Mouse (Mus musculus) neural tube, embryonic 13.5 days (tissue): ENCODE data around the gene Fam19a4. TPM values are rescaled to one million over a fixed set of nuclear protein-coding genes. Genes with fewer than 3 reads are reported as not detected.

Experiments
- ATAC-seq: fragments of 200-750 bp; cut with Nextera tagmentation; 2 replicates; pipeline ENCODE4 v1.8.0; 2017; ENCODE audit warnings: low read depth, mild to moderate bottlenecking, moderate TSS enrichment, moderate library complexity
- H3K27ac ChIP-seq: fragments of 300-500 bp; sonication (generic); replicated peaks from 2 replicates; pipeline ENCODE4 v1.5.1; 2015; ENCODE audit warnings: moderate library complexity, mild to moderate bottlenecking, inconsistent platforms
- H3K27me3 ChIP-seq: fragments of 300-500 bp; sonication (generic); 2 replicates; pipeline ENCODE4 v1.6.1; 2015; ENCODE audit warnings: mild to moderate bottlenecking, inconsistent platforms
- H3K36me3 ChIP-seq: fragments of 300-500 bp; sonication (generic); 2 replicates; pipeline ENCODE4 v1.6.1; 2015; ENCODE audit warnings: mild to moderate bottlenecking, inconsistent platforms
- H3K4me1 ChIP-seq: fragments of 300-500 bp; sonication (generic); replicated peaks from 2 replicates; pipeline ENCODE4 v1.6.1; 2015; ENCODE audit warnings: inconsistent platforms
- H3K4me2 ChIP-seq: fragments of 300-500 bp; sonication (generic); 2 replicates; pipeline ENCODE4 v1.6.1; 2015; ENCODE audit warnings: inconsistent platforms, mild to moderate bottlenecking, moderate library complexity
- H3K4me3 ChIP-seq: fragments of 300-500 bp; sonication (generic); 2 replicates; pipeline ENCODE4 v1.5.1; 2015; ENCODE audit warnings: mild to moderate bottlenecking, inconsistent platforms
- H3K9ac ChIP-seq: fragments of 300-500 bp; sonication (generic); 2 replicates; pipeline ENCODE4 v1.6.1; 2015; ENCODE audit warnings: moderate library complexity, mild to moderate bottlenecking, inconsistent platforms
- H3K9me3 ChIP-seq: fragments of 300-500 bp; sonication (generic); 2 replicates; pipeline ENCODE4 v1.6.1; 2016; ENCODE audit warnings: inconsistent platforms
- WGBS: fragments of 180-500 bp; shearing (Covaris S2); methylation state at CpG from one replicate; pipeline ENCODE4 v1.1.7; 2015; 5-methylcytosine and 5-hydroxymethylcytosine counted together
- polyA plus RNA-seq: library from polyadenylated mRNA; unstranded; fragments of >200 nt; fragmentation: Nextera tagmentation; extraction: Ambion mirVana; gene quantifications from 2 replicates; pipeline ENCODE4 v1.2.1, GENCODE M21; 2015

The Fam19a4 gene
- polyA plus RNA-seq, 1 experiment from 2014 or later = 6.6 TPM

DNA sequence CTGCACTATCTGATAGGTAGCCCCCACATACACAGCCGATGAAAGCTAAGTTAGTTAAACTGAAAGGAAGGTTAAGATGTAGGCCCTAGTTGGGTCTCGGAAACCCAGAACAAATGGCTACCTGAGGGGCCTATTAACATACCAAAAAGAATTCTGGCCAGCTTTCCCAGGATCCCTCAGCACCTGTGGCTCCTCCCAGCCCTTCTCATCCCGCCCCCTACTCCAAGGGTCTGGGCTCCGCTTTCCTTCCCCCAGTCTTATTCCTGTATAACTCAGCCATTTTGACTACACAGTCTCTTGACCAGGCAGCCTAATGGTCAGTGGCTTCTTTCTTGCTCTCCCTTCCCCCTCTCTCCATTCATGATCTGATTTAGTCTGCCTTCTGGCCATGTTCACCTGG, 13.7 kb downstream of the Fam19a4 start:
- no peak for ATAC-seq
- Histone ChIP-seq H3K27me3 (peaks cover 5% of the 10 kb centered on the region; the same call in 1 of the 2 replicates), H3K4me3 (no peak overlapping the region), H3K9ac (no peak overlapping the region), H3K36me3 (no peaks in the 10 kb centered on the region), H3K4me2 (no peak overlapping the region), H3K9me3 (no peaks in the 10 kb centered on the region), H3K4me1 (peaks cover 13% of the 10 kb centered on the region), H3K27ac (no peak overlapping the region)
- WGBS = 87% methylated on average over 4 of the region's 4 CpGs

DNA sequence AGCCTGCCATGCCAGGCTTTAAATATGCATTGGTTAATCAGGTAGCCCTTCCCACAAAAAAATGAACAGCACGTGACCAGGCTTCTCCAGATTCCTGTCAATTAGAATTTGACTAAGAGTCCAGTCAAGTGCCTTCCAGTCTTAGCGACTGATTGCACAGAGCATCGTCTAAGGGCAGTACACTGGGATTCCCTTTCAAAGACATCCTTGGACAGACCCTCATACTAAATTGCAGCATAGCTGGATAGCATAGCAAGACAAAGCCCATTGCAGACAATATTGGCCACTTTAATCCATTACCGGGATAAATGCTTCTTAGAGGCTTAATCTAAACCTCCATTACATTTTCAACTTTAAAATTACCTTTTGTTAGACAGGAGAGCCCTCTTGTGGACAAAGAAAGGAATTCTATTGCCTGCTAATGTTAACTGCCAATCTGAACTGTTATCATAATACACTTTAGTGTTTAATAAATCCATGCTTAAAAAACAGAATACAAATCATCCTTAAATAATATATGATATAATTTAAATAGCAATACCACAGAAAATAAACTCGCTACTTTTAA, 33.0 kb downstream of the Fam19a4 start:
- Histone ChIP-seq H3K36me3 (no peaks in the 10 kb centered on the region), H3K4me3 (no peak overlapping the region), H3K9me3 (no peaks in the 10 kb centered on the region), H3K27me3 (no peaks in the 10 kb centered on the region), H3K9ac (no peak overlapping the region), H3K27ac (0 out of 2 replicates have a peak overlapping the region, but pooled peaks have one; percentile 4), H3K4me1 (peaks cover 17% of the 10 kb centered on the region), H3K4me2 (no peak overlapping the region)
- ATAC-seq = no peak
- 47% methylated on average over 5 of the region's 5 CpGs for WGBS

GRCm38 (mm10) chr6:97019323-97019722, 40.9 kb downstream of the Fam19a4 start:
- Histone ChIP-seq H3K27me3 (no peaks in the 10 kb centered on the region), H3K9ac (no peak overlapping the region), H3K4me3 (no peak overlapping the region), H3K4me2 (no peak overlapping the region), H3K9me3 (no peaks in the 10 kb centered on the region), H3K27ac (no peak overlapping the region), H3K4me1 (no peaks in the 10 kb centered on the region), H3K36me3 (no peaks in the 10 kb centered on the region)
- no peak for ATAC-seq
- 71% methylated on average over 2 of the region's 2 CpGs for WGBS

- Histone ChIP-seq H3K4me1 (no peaks in the 10 kb centered on the region), H3K4me3 (no peak overlapping the region), H3K27ac (no peak overlapping the region), H3K27me3 (no peaks in the 10 kb centered on the region), H3K36me3 (no peaks in the 10 kb centered on the region), H3K4me2 (no peak overlapping the region), H3K9ac (no peak overlapping the region), H3K9me3 (no peaks in the 10 kb centered on the region)
- WGBS = 93% methylated on average over 1 of the region's 1 CpGs
- no peak for ATAC-seq
Observed at GRCm38 (mm10) chr6:97016711-97017110, 43.5 kb downstream of the Fam19a4 start.

DNA sequence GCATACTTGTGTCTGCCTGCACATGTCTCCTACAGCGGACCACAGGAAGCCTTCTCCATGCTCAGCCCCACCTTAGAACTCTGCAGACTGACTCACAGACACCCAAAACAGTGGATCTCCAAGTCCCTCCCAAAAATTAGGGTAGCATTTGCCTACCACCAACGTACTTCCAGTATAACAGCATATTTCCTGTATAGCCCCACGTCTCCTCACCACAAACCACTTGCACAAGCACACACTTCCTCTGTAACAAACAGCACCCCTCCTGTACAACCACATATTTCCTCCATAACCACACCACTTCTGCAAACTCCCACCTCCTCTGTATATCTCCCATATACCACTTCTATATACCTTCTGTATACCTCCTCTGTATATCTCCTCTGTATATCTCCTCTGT, 44.2 kb downstream of the Fam19a4 start:
- Histone ChIP-seq H3K36me3 (no peaks in the 10 kb centered on the region), H3K9ac (no peak overlapping the region), H3K4me1 (no peaks in the 10 kb centered on the region), H3K4me3 (no peak overlapping the region), H3K4me2 (no peak overlapping the region), H3K9me3 (no peaks in the 10 kb centered on the region), H3K27me3 (no peaks in the 10 kb centered on the region), H3K27ac (no peak overlapping the region)
- ATAC-seq = no peak
- 90% methylated on average over 3 of the region's 3 CpGs for WGBS

DNA sequence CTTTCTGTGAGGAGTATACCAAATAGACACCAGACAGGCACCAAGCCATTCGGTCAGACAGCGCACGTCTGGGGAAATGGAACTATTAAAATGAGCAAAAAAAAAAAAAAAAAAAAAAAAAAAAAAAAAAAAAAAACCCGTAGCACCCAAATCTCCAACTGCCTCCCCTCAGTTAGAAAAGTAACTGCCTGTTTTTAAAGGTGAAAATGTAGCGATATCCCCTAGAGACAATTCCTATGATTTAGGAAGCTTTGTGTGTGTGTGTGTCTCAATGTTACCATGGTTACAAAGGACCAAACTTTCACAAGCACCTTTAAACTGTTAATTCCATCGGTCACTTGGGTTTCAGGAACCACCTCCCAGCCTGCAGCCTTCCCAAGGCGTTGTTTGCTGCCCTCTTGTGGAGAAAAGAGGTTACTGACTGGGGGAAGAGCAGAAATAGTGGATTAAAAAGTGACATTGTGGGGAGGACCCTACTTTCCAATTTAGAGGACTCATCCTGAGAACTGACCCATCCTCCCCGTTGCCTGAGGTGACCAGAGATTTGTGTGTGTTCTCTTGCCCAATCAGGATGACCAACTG, 53.6 kb downstream of the Fam19a4 start:
- no peak overlapping the region for H3K9ac ChIP-seq
- peaks cover 5% of the 10 kb centered on the region; the same call in 1 of the 2 replicates for H3K27me3 ChIP-seq
- no peaks in the 10 kb centered on the region for H3K36me3 ChIP-seq
- H3K9me3 ChIP-seq = no peaks in the 10 kb centered on the region
- WGBS = 32% methylated on average over 8 of the region's 8 CpGs
- 0 out of 2 replicates have a peak, but pooled peaks have one; percentile 8 for ATAC-seq
- H3K4me1 ChIP-seq = no peaks in the 10 kb centered on the region
- no peak overlapping the region for H3K27ac ChIP-seq
- H3K4me2 ChIP-seq = no peak overlapping the region
- no peak overlapping the region for H3K4me3 ChIP-seq

DNA sequence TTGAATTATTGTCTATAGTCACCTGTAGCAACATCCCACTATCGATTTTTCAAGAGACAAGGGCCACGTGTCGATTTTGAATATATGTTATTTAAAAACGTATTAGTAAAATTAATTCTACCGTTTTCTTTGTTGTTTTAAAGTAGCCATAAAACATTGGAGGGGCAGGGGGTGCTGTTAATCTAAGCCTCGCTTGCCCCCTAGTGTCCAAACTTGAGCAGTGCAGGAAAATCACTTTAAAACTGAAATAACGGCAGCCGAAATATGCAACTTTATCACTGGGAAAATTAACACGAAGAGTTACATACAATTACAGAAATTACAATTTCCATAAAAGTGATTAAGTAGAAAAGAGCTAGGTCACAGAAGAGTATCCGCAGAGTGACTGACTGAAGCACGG, 55.2 kb downstream of the Fam19a4 start:
- Histone ChIP-seq H3K4me1 (no peaks in the 10 kb centered on the region), H3K9me3 (no peaks in the 10 kb centered on the region), H3K4me3 (no peak overlapping the region), H3K36me3 (no peaks in the 10 kb centered on the region), H3K9ac (no peak overlapping the region), H3K27me3 (peaks cover 5% of the 10 kb centered on the region; the same call in 1 of the 2 replicates), H3K4me2 (no peak overlapping the region), H3K27ac (no peak overlapping the region)
- ATAC-seq = no peak
- WGBS = 23% methylated on average over 11 of the region's 11 CpGs

GRCm38 (mm10) chr6:96995556-96996159, 64.6 kb downstream of the Fam19a4 start:
- Histone ChIP-seq H3K36me3 (no peaks in the 10 kb centered on the region), H3K4me3 (no peak overlapping the region), H3K4me1 (no peaks in the 10 kb centered on the region), H3K27ac (no peak overlapping the region), H3K27me3 (no peaks in the 10 kb centered on the region), H3K9me3 (no peaks in the 10 kb centered on the region), H3K9ac (no peak overlapping the region), H3K4me2 (no peak overlapping the region)
- ATAC-seq = no peak
- 92% methylated on average over 7 of the region's 7 CpGs for WGBS

DNA sequence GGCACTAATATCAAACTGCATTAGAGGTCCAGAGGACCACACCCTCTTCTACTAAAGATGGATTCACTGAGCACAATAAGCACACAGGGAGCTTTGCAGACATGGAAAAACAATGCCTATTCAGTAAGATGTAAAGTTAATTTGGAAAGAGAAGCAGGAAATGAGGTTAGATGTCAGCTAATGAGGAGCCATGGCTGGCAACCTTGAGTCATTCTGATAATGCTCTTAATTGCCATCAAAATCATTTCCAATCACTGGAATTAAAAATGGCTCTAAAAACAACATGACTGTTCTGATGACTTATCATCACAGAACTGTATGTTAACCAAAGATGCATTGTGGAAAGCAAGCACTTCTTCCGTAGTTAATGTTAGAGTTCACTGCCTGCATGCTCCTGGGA, 68.5 kb downstream of the Fam19a4 start:
- H3K27me3 ChIP-seq = no peaks in the 10 kb centered on the region
- no peak overlapping the region for H3K4me2 ChIP-seq
- H3K4me3 ChIP-seq = no peak overlapping the region
- H3K36me3 ChIP-seq = no peaks in the 10 kb centered on the region
- H3K9me3 ChIP-seq = no peaks in the 10 kb centered on the region
- H3K9ac ChIP-seq = no peak overlapping the region
- WGBS = 88% methylated on average over 1 of the region's 1 CpGs
- no peaks in the 10 kb centered on the region for H3K4me1 ChIP-seq
- no peak for ATAC-seq
- no peak overlapping the region for H3K27ac ChIP-seq

GRCm38 (mm10) chr6:96977537-96977936, 82.7 kb downstream of the Fam19a4 start:
- no peak overlapping the region for H3K4me2 ChIP-seq
- H3K4me3 ChIP-seq = no peak overlapping the region
- H3K36me3 ChIP-seq = no peaks in the 10 kb centered on the region
- no peak overlapping the region for H3K9ac ChIP-seq
- H3K4me1 ChIP-seq = no peaks in the 10 kb centered on the region
- H3K9me3 ChIP-seq = no peaks in the 10 kb centered on the region
- no peak for ATAC-seq
- no peak overlapping the region for H3K27ac ChIP-seq
- 77% methylated on average over 1 of the region's 1 CpGs for WGBS
- H3K27me3 ChIP-seq = no peaks in the 10 kb centered on the region

GRCm38 (mm10) chr6:96944796-96945195, 115.4 kb downstream of the Fam19a4 start:
- no peak for ATAC-seq
- no peak overlapping the region for H3K9ac ChIP-seq
- H3K4me1 ChIP-seq = no peaks in the 10 kb centered on the region
- no peak overlapping the region for H3K27ac ChIP-seq
- no peak overlapping the region for H3K4me2 ChIP-seq
- no peaks in the 10 kb centered on the region for H3K9me3 ChIP-seq
- no peak overlapping the region for H3K4me3 ChIP-seq
- no peaks in the 10 kb centered on the region for H3K27me3 ChIP-seq
- 63% methylated on average over 2 of the region's 2 CpGs for WGBS
- no peaks in the 10 kb centered on the region for H3K36me3 ChIP-seq

GRCm38 (mm10) chr6:96935776-96936175, 124.4 kb downstream of the Fam19a4 start:
- no peak overlapping the region for H3K4me3 ChIP-seq
- no peaks in the 10 kb centered on the region for H3K36me3 ChIP-seq
- no peaks in the 10 kb centered on the region for H3K9me3 ChIP-seq
- no peaks in the 10 kb centered on the region for H3K27me3 ChIP-seq
- no peaks in the 10 kb centered on the region for H3K4me1 ChIP-seq
- no peak overlapping the region for H3K9ac ChIP-seq
- ATAC-seq = no peak
- 57% methylated on average over 1 of the region's 1 CpGs for WGBS
- H3K27ac ChIP-seq = no peak overlapping the region
- no peak overlapping the region for H3K4me2 ChIP-seq
